Mouse (Mus musculus) forebrain, embryonic 16.5 days (tissue): ENCODE measurements at regions not wholly inside any gene's neighbourhood (a gene's known extent, or its start where the extent isn't known, plus 50 kb on each side); places are given as distances from the start of the nearest gene placed in this dataset.

Experiments
- ATAC-seq: fragments of 200-750 bp; cut with Nextera tagmentation; 2 replicates; pipeline ENCODE4 v1.8.0; 2017; ENCODE audit warnings: mild to moderate bottlenecking, moderate library complexity
- H3K27ac ChIP-seq: fragments of 300-500 bp; sonication (generic); 2 replicates; pipeline ENCODE4 v1.5.1; 2014; ENCODE audit warnings: low read length, control low read depth
- H3K27me3 ChIP-seq: fragments of 300-500 bp; sonication (generic); replicated peaks from 2 replicates; pipeline ENCODE4 v1.6.1; 2014; ENCODE audit warnings: low read length; ENCODE audit not compliant: control insufficient read depth, insufficient read depth
- H3K36me3 ChIP-seq: fragments of 300-500 bp; sonication (generic); 2 replicates; pipeline ENCODE4 v1.6.1; 2014; ENCODE audit not compliant: control insufficient read depth, insufficient read depth
- H3K4me1 ChIP-seq: fragments of 300-500 bp; sonication (generic); replicated peaks from 2 replicates; pipeline ENCODE4 v1.6.1; 2014; ENCODE audit warnings: low read length; ENCODE audit not compliant: control insufficient read depth, insufficient read depth
- H3K4me2 ChIP-seq: fragments of 300-500 bp; sonication (generic); 2 replicates; pipeline ENCODE4 v1.6.1; 2014; ENCODE audit warnings: mild to moderate bottlenecking, low read length, control low read depth
- H3K4me3 ChIP-seq: fragments of 300-500 bp; sonication (generic); replicated peaks from 2 replicates; pipeline ENCODE4 v1.5.1; 2014; ENCODE audit warnings: mild to moderate bottlenecking, low read length, control low read depth
- H3K9ac ChIP-seq: fragments of 300-500 bp; sonication (generic); replicated peaks from 2 replicates; pipeline ENCODE4 v1.6.1; 2014; ENCODE audit warnings: low read depth, low read length, control low read depth
- H3K9me3 ChIP-seq: fragments of 300-500 bp; sonication (generic); 2 replicates; pipeline ENCODE4 v1.6.1; 2016; ENCODE audit warnings: low read length; ENCODE audit not compliant: control insufficient read depth
- WGBS: fragments of 180-500 bp; shearing (Covaris S2); extraction: QIAGEN DNeasy Blood & Tissue Kit; methylation state at CpG from one replicate; pipeline ENCODE4 v1.1.7; 2014; 5-methylcytosine and 5-hydroxymethylcytosine counted together

DNA sequence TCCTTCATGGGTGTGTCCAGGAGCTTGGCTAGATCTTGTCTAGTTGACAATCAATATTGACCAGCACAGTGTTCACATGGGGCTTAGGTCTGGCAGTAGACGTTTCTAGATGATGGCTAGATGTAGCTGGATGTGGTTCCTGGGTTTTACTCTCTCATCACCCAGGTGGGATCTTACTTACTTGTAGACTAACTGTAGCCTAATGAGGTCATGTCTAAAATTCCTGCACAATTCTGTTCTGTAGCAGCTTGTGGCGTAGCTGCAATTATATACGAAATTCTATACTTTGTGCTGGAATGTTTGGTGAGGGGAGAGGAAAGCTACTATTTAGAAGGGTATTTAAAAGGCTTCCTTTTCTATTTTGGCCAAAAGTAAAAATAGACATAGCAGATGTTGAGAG is 84.9 kb upstream of the Plxnc1 start:
- no peak for ATAC-seq
- Histone ChIP-seq H3K36me3 (no peaks in the 10 kb centered on the region), H3K4me2 (no peak overlapping the region), H3K27ac (no peak overlapping the region), H3K27me3 (no peaks in the 10 kb centered on the region), H3K4me3 (no peak overlapping the region), H3K4me1 (peaks cover 15% of the 10 kb centered on the region), H3K9ac (no peak overlapping the region), H3K9me3 (no peaks in the 10 kb centered on the region)
- WGBS = 80% methylated on average over 3 of the region's 3 CpGs

DNA sequence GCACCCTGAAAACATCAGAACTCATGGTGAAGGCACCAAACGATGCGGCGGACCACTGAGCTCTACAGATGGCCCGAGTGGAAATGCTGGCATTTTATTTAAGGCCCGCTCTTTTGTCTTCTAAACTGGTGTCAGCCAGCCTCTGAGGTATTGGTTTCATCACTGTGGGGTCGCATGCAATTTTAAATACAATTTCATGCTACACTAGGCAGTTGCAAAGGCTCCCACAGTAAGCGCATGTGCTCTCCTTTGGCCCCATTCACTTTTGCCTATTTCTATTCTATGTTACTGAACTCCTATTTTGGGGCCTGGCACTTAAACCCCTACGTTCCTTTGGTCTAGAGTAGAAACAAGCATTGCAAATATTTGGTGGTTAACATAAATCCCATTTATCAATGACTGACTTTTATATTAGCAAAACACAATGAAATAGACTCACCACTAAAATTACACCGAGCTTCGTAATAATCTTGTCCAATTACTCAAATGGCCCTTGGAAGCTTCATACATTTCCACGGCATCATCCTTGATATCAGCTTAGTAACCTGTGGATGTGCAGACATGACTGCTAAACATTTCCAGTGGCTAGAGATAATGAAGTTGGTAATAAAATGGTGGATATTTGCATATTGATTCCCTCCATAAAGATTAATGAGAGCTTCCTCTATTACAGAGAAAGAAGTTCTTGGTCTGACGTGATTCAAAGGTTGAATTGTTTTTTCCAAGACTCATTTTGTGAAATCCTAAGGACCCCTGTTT is 81.1 kb upstream of the Plxnc1 start:
- Histone ChIP-seq H3K27me3 (no peaks in the 10 kb centered on the region), H3K9me3 (no peaks in the 10 kb centered on the region), H3K4me2 (no peak overlapping the region), H3K9ac (no peak overlapping the region), H3K4me1 (no peaks in the 10 kb centered on the region), H3K27ac (no peak overlapping the region), H3K4me3 (no peak overlapping the region), H3K36me3 (no peaks in the 10 kb centered on the region)
- 77% methylated on average over 12 of the region's 12 CpGs for WGBS
- ATAC-seq = no peak

DNA sequence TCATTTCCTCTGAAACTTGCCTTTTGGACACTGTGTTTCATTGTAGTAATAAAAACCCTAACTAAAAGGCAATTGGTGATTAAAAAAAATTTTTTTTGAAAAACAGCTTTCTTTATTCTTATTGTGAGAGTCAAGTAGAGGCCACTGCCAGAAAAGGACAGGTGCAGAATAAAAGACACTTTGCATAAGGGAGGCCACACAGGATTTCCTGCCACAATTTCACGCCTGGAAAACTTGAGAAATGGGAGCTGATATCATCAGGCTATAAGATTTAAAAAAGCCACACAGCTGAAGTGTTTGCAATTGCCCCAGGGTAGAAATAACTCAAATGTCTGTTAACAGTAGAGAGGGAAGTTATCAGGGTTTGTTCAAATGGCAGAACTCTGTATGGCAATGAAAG is 76.6 kb upstream of the Plxnc1 start:
- ATAC-seq = no peak
- H3K9me3 ChIP-seq = no peaks in the 10 kb centered on the region
- H3K4me1 ChIP-seq = no peaks in the 10 kb centered on the region
- H3K27ac ChIP-seq = no peak overlapping the region
- no peak overlapping the region for H3K9ac ChIP-seq
- H3K4me2 ChIP-seq = no peak overlapping the region
- H3K36me3 ChIP-seq = no peaks in the 10 kb centered on the region
- H3K4me3 ChIP-seq = no peak overlapping the region
- WGBS = 63% methylated on average over 1 of the region's 1 CpGs
- H3K27me3 ChIP-seq = no peaks in the 10 kb centered on the region

- Histone ChIP-seq H3K36me3 (no peaks in the 10 kb centered on the region), H3K4me1 (0 out of 2 replicates have a peak, but pooled peaks cover 3% of the 10 kb centered on the region), H3K4me3 (no peak overlapping the region), H3K27me3 (no peaks in the 10 kb centered on the region), H3K9me3 (no peaks in the 10 kb centered on the region), H3K9ac (no peak overlapping the region), H3K4me2 (no peak overlapping the region), H3K27ac (no peak overlapping the region)
- ATAC-seq = no peak
- 94% methylated on average over 7 of the region's 7 CpGs for WGBS
These were observed 72.3 kb upstream of the Plxnc1 start for GRCm38 (mm10) chr10:95016896-95017295.

- H3K27me3 ChIP-seq = no peaks in the 10 kb centered on the region
- 0 out of 2 replicates have a peak, but pooled peaks have one; percentile 18 for ATAC-seq
- WGBS = 77% methylated on average over 9 of the region's 9 CpGs
- no peak overlapping the region for H3K9ac ChIP-seq
- H3K27ac ChIP-seq = no peak overlapping the region
- H3K4me3 ChIP-seq = no peak overlapping the region
- H3K4me2 ChIP-seq = no peak overlapping the region
- no peaks in the 10 kb centered on the region for H3K36me3 ChIP-seq
- H3K9me3 ChIP-seq = no peaks in the 10 kb centered on the region
- H3K4me1 ChIP-seq = 0 out of 2 replicates have a peak, but pooled peaks cover 3% of the 10 kb centered on the region
These were observed 70.8 kb upstream of the Plxnc1 start for GRCm38 (mm10) chr10:95015298-95015951.

GRCm38 (mm10) chr10:95013946-95014345 is 69.3 kb upstream of the Plxnc1 start:
- Histone ChIP-seq H3K36me3 (no peaks in the 10 kb centered on the region), H3K27ac (peak overlapping the region; percentile 12; the same call in 1 of the 2 replicates), H3K4me2 (no peak overlapping the region), H3K9me3 (no peaks in the 10 kb centered on the region), H3K4me3 (no peak overlapping the region), H3K9ac (no peak overlapping the region), H3K4me1 (0 out of 2 replicates have a peak, but pooled peaks cover 3% of the 10 kb centered on the region), H3K27me3 (no peaks in the 10 kb centered on the region)
- peak; percentile 58; the same call in 1 of the 2 replicates for ATAC-seq
- WGBS = 51% methylated on average over 4 of the region's 4 CpGs

GRCm38 (mm10) chr10:95013213-95013915 is 68.7 kb upstream of the Plxnc1 start:
- no peak overlapping the region for H3K4me3 ChIP-seq
- H3K9me3 ChIP-seq = no peaks in the 10 kb centered on the region
- WGBS = 81% methylated on average over 11 of the region's 11 CpGs
- ATAC-seq = no peak
- no peaks in the 10 kb centered on the region for H3K36me3 ChIP-seq
- H3K4me1 ChIP-seq = 0 out of 2 replicates have a peak, but pooled peaks cover 3% of the 10 kb centered on the region
- H3K27me3 ChIP-seq = no peaks in the 10 kb centered on the region
- H3K27ac ChIP-seq = peak overlapping the region; percentile 12; the same call in 1 of the 2 replicates
- no peak overlapping the region for H3K4me2 ChIP-seq
- no peak overlapping the region for H3K9ac ChIP-seq

DNA sequence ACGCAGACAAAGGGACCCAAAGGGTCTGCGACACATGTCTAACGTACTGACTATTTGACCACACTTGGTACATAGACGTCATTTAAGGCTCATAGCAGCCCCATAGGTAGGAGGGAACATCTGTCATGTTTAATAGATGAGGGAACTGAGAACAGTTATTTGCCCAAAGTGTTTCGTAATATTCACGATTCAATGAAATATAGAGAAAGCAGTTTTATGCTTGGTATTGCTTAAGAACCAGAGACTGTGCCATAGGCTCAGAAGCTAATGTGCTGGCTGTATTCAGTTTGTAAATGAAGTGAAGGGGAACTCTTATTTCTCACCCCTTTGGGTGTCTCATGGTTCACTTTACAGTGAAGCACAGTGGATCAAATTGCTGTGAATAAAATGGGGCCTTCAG is 65.7 kb upstream of the Plxnc1 start:
- ATAC-seq = no peak
- H3K36me3 ChIP-seq = no peaks in the 10 kb centered on the region
- H3K4me1 ChIP-seq = 0 out of 2 replicates have a peak, but pooled peaks cover 3% of the 10 kb centered on the region
- no peaks in the 10 kb centered on the region for H3K9me3 ChIP-seq
- no peak overlapping the region for H3K4me3 ChIP-seq
- no peak overlapping the region for H3K4me2 ChIP-seq
- WGBS = 92% methylated on average over 6 of the region's 6 CpGs
- no peaks in the 10 kb centered on the region for H3K27me3 ChIP-seq
- no peak overlapping the region for H3K27ac ChIP-seq
- no peak overlapping the region for H3K9ac ChIP-seq

GRCm38 (mm10) chr10:95009081-95009480 is 64.4 kb upstream of the Plxnc1 start:
- Histone ChIP-seq H3K9ac (no peak overlapping the region), H3K9me3 (no peaks in the 10 kb centered on the region), H3K4me2 (no peak overlapping the region), H3K27me3 (no peaks in the 10 kb centered on the region), H3K4me1 (0 out of 2 replicates have a peak, but pooled peaks cover 3% of the 10 kb centered on the region), H3K4me3 (no peak overlapping the region), H3K27ac (no peak overlapping the region), H3K36me3 (no peaks in the 10 kb centered on the region)
- 75% methylated on average over 1 of the region's 1 CpGs for WGBS
- no peak for ATAC-seq
